Mouse (Mus musculus) CD8-positive naive resting alpha-beta T cell, adult 2 months (primary cell): ENCODE measurements around the gene Ide.
A peak's percentile ranks its signal among the peaks of the same experiment; 100 is the strongest.
"Not testable (repeated sequence)": the region's sequence is repeated elsewhere in the genome, so short reads cannot be mapped to it uniquely, and the experiment has no call there.

Experiments used
- DNase-seq, 2 experiments: peaks; one replicate each; pipeline ENCODE4 v3.0.0; 2022; ENCODE audit warnings: low read depth in 2 of 2, low spot score in 2 of 2

The Ide gene

DNA sequence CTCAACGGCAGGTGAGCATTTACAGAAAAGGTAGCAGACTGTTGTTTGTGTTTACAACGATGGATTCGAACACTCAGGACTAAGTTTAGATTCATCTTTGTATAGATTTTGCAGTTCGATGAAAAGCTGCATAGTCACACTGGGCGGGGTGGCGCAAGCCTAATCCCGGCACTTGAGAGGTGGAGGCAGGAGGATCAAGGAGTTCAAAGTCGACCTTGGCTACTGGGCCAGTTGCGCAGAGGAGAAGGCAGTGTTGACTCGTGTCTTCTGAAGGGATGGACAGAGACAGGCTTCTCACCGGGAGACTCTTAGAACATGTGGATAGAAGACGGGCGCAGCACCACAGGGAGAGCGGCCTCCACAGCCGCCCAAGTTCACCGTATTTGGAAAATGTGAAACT is 68.5 kb downstream of the Ide start:
- DNase-seq = no peak

DNA sequence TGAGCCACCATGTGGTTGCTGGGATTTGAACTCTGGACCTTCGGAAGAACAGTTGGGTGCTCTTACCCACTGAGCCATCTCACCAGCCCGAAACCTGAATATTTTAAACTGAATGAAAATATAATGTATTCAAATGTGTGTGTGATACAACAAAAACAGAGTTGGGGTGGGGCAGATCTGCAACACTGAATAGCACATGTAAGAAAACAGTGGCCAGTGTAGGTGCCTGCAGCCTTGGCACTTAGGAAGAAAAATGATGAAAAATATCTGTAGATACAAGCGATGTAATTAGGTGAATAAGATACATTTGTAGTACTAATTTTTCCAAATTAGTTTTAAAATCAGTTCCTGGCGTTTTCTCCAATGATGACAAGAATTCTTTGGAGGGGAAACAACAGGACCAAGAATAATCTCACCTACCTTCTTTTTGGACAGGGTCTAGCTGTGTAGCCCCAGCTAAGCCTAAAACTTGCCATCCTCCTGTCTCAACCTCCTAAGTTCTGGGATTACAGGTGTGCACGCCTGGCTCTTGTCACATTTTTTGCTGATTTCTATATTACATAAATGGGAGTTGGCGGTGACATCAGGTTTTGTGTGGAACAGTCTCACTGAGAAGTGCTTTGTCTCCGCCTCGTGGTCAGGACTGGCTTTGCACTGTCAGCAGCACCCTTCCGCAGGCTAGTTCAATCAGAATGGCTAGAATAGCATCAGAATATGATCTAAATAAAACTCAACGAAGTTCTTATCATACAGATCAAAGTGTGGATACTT is 72.1 kb downstream of the Ide start:
- peak; percentile 29 to 56 for DNase-seq

DNA sequence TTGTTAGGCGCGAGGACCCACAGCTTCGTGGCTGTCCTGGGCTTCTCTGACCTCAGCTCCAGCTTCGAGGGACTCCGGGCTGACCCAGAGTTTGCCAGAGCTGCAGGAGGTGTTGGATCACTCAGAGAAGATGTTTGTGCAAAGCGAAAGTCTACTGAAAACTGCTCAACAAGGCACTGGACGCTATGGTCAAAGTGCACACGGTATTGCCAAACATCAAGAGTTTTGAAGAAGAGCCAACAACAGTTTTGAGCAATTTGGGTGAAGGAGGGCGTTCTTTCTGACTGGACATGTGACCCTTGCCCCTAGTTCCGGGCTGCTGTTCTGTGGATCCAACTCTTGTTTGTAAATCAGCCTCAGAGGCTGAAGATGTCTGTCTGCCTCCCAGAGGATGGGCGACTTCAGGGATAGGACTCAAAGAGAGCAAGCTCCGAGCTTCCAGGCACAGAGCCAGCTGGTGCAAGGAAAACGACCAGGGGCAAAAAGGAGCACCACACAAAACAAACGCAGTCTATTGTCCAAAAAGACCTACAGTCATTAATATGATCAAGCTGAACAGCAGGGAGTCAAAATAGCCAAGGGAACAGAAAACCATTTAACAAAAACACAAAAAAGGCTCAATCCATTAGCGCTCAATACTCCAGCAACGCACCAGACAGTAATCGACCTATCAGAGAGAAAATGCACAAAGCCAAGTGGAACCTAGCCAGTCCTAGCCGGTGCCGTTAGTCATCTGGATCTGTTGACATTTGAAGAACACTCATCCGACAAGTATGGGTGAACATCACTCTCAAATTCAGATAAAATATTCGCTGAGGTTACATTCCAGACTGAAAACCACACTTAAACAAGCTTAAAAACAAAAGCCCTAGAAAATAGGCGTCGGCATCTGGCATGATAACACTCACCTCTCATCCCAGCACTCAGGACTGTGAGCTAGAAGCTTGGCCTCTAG is 73.4 kb downstream of the Ide start:
- no peak for DNase-seq

DNA sequence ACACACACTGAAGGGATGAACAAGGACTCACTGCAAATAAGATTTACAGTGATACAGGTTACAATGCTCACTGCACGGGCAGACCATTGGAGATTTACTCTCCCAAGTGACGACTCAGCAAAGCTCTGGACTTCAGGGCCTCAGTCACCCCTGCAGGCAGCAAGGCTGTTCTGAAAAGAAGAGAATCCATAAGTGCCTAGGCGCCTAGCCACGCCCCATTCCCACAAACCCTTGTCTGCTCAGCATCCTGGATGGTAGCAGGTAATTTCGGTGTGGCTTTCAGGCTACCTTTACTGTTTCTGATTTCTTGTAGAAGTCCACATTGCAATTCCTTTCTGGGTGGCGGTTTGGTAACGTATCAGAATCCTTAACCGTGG is 74.1 kb downstream of the Ide start:
- DNase-seq = no peak

DNA sequence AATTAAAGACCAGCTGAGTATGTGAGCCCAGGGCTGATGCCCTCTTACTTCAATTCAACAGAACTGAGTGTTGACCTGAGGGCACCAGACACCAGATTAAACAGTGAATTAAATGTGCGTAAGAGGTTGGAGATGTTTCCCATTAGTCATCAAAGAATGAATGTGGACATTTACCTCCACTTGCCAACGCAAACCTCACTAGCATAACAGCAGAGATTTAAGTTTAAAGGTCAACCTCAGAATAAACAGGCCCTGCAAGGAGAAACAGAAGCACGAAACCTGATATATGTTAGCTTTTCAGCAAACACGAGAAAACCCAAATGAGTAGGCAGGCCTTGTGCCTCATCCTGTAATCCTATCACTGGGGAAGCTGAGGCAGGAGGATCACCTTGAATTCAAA is 75.3 kb downstream of the Ide start:
- DNase-seq = no peak

DNA sequence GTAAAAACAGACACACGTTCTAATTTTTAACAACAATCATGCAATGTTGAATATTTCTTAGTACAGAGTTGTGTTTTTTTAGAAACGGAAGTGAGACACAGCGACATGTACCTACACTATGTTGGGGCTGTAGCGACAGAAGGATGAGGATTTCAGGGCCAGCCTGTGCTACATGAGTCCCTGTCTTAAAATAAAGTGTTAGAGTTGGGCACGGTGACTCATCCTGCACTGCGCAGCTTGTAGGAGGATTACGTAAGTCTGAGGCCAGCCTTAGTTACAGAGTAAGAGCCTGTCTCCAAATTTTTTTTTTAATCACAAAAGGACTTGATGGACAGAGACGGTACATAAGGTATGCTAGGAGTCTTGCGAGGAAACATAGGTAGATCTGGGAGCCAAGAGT is 82.3 kb downstream of the Ide start:
- DNase-seq = no peak

DNA sequence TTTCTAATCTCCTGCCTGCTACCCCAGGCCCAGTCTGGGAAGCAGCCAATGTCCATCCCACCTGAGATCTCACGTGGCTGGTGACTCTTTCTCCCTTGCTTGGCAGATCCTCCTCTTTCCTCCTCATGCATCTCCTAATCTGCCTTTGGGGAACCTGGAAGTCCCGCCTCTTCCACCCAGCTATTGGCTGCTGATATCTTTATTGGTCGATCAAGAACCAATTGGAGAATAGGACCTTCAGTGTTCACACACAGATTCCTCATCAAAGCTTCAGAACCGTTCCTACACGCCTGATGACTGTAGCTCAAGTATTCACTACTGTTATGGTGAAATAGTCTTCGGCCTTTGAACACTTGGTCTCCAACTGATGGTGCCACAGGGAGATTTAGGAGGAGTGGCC is 85.5 kb downstream of the Ide start:
- no peak for DNase-seq

DNA sequence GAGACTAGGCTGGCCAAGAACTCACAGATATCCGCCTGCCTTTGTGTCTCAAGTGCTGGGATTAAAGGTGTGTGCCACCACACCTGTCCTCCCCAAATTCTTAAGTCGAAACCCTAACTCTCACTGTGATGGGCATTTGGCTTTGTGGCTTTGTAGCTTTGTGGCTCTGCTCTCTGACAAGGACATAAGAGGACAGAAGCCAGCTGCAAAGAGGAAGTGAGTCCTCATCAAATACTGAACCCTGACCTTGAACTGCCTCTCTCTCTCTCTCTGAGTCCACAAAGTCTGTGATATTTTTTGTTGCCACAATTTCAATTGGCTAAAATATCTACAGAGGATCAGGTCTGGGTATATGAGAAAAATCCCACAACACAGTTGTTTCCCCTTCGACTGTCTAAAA is 89.5 kb downstream of the Ide start:
- no peak for DNase-seq

DNA sequence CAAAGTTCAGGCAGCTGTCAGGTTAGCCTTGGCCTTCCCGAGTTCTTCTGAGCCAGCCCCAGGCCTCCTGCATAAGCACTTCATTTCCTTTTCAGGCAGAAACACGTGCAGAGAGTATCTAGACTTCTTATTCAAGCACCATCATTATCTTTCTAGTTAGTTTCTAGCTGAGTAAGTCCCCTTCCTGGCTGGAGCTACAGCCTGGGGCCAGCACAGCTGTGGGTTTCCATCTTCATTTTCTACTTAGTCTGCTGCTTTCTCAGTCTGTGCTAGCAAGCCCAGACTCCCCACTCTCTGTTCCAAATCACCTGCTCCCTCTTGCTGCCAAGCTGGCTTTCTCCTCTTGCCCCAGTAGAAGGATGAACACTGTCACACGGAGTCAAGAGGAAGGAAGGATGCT is 90.8 kb downstream of the Ide start:
- DNase-seq = no peak

DNA sequence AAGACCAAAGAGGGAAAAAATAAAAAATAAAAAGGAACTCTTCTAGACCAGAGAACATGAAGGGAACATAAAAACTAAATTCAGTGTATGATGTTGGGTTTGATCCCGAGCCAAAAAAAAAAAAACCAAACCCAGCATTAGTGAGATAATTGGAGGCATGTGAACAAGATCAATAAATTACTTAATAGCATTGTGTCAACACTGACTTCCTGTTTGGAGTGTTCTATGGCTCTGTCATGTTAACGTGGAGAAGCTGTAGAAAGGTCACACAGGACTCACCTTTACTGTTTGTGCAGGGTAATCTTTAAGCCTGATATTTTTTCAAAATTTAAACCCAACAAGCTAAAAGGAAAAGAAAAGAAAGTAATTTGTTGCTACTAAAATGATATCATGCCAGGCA is 94.9 kb downstream of the Ide start:
- no peak for DNase-seq

DNA sequence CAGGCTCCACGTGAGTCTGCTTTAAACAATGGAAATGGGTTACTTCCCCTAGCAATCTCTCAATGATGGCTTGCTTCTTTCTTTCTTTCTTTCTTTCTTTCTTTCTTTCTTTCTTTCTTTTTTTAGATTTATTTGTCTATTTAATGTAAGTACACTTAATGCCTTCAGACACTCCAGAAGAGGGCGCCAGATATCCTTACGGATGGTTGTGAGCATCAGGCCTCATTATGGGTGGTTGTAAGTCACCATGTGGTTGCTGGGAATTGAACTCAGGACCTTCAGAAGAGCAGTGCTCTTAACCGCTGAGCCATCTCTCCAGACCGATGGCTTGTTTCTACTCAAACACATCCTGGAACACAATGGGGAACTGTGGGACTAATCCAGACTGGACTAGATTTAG is 96.5 kb downstream of the Ide start:
- DNase-seq = no peak

DNA sequence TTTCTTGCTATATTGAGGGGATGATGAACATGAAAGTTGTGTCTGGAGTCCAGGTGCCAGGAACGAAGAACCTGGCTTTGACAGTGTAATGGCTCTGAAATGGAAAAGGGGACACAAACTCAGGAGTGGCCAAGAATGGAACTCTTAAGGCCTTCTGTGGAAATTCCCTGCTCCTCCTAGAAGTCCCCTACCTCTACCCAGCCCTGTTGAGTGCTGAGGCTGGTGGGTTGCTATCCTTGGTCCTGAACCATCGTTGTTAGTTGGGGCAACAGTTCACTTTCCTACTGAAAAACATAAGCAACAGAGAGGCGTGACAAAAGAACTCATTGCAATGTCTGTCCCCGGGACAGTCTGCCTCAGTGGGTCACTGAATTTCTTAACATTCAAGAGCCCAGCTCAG is 98.6 kb downstream of the Ide start:
- no peak for DNase-seq

DNA sequence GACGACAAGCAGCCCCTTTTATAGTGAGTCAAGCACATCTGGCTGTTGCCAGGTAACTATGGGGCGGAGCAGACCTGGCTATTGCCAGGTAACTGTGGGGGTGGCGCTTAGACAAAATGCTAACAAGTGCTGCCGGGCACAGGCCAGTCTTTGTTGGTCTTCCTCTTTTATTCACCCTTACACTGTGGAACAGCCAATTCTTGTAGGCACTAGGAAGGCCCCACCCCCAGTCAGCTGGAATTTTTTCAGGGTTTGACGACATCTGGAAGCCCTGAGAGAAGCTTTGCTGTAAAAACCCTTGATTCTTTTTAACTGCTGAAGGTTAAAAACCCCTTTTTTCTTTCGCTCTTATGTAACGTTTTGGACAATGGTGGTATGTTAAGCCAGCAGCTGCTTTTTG is 99.0 kb downstream of the Ide start:
- no peak for DNase-seq

DNA sequence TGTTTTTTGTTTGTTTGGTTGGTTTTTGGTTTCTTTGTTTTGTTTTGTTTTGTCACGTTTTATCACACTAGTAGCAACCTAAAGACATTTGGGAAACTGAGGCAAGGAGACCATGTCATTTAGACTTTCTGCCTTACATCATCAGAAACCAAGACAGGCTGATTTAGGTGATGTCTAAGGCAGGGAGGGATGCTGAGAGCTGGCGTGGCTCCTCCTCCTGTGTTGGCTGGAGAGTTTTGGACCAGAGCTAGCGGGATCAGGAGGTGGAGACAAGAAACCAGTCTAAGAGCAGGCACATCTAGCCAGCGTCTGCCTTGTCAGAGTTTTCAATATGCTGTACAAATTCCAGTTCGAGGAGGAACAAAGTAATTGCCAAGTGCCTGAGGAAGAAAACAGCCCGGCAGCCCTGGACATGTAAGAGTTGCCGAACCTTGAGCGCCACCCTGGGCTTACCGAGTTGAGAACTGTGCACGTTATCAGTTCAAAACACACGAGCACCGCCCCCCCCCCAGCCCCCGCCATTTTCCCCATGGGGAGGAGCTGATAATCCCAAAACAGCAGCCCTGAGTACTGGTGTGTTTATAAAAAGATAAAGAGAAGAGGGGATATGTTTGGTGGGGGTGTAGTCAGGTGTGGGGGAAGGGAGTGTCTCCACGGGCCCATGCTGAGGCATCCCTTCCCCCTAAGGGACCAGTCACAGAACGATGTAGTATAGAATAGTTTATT is 99.8 kb downstream of the Ide start:
- DNase-seq = no peak

DNA sequence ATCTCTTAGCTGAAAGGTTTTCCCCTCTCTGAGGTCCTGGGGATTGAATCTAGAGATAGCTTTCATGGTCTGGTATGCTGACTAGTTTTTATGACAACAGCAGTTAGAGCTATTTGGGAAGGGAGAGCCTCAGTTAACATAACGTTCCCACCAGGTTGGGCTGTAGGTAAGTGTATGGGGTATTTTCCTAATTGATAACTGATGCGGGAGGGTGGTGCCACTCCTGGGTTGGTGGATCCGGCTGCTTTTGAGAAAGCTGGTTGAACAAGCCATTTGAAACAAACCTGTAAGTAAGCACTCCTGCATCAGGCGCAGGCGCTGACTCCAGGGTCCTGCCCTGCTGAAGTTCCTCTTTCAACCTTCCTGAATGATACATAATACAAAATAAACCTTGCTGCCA is 100.3 kb downstream of the Ide start:
- DNase-seq = no peak

DNA sequence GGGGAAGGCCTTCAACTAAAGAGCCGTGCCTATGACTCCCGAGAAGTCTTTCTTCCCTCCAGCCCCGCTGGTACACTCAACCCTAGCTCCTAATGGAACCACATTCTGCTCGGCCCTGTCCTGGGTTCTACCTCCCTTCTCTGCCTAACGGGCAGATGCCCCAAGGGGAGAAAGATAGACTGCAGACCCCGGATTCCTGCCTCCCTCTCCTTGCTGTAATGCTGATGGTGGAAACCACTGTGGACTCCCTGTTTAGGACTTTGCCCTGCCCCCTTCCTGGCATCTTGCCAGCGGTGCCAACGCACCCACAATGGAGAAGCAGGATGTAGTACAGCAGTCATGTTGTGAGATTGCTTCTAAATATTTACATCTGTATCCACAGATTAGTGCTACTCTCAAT is 101.8 kb downstream of the Ide start:
- DNase-seq = no peak

DNA sequence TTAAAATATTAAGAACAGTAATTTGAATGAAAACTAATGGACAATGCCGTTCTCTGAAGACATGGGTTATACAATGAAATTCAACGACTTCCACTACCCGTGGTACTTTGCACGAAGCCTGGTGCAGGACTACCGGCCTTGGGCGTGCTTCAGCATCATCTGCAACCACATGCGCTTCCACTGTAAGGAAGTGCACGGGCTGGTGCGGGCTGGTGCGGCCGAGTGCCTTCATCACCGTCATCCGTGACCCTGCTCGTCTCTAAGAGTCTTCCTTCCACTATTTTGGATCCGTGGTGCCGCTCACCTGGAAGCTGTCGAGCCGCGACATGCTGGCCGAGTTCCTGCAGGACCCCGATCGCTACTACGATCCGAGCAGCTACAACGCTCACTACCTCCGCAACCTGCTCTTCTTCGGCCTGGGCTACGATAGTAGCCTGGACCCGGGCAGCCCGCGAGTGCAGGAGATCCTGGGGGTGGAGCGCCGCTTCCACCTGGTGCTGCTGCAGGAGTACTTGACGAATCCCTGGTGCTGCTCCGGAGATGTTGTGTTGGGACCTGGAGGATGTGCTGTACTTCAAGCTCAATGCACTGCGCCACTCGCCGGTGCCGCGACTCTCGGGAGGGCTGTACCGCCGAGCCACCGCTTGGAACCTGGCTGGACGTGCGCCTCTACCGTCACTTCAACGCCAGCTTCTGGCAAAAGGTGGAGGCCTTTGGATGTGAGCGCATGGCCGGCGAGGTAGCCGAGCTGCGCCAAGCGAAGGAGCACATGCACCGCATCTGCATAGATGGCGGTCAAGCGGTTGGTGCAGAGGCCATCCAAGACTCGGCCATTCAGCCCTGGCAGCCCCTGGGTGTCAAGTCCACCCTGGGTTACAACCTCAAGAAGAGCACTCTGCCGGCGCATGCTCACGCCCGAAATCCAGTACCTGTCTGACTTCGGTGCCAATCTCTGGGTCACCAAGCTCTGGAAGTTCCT is 103.8 kb downstream of the Ide start:
- no peak for DNase-seq

DNA sequence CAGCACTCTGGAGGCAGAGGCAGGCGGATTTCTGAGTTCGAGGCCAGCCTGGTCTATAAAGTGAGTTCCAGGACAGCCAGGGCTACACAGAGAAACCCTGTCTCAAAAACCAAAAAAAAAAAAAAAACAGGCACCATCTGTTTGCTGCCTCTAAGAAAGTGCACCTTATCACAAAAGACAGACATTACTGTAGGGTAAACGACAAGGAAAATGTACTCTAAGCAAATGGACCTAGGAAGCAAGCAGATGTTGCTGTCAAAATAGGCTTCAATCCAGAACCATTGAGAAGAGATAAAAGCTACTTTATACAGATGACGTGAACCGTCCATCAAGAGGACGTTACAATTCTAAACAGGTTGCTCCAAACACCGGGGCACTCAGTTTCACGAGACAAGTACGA is 105.1 kb downstream of the Ide start:
- not testable (repeated sequence) for DNase-seq

DNA sequence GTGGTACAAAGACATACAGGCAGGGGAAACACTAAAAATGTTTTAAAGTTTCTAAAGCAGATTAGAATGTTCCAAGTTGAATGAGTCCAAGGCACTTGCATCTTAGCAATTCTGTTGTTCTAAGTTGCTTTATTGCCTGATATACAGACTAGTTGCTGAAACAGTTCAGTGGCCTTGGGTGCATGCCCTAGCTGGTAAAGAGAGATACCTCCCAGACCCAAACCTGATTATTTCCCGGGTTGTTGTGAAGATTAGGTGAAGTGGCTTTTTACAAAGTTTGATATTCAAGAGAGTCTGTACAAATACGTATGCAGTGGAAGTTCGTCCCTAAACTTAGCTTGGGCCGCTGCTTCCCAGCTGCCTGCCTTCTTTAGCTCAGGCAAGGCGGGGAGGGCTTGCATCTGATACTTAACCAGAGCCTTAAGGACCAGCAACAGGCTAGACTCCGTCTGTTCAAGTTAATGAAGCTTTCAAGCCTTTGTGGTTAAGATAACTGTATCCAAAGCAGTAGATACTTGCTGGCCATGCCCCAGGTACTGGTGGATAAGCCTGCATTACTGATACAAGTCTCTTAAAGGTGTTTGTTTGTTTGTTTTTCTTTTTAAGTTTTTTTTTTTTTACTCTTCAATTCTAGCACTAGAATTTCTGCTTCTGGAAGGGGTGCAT is 112.3 kb downstream of the Ide start:
- no peak for DNase-seq
